Mouse (Mus musculus) intestine, embryonic 15.5 days (tissue): Measurements from ENCODE around the gene Sec14l3. TPM values are rescaled to one million over a fixed set of nuclear protein-coding genes. Genes with fewer than 3 reads are reported as not detected.

Experiments
- ATAC-seq: fragments of 200-750 bp; cut with Nextera tagmentation; 2 replicates; pipeline ENCODE4 v1.8.0; 2017; ENCODE audit warnings: moderate TSS enrichment, moderate library complexity
- H3K27ac ChIP-seq: fragments of 300-500 bp; sonication (generic); 2 replicates; pipeline ENCODE4 v1.5.1; 2015; ENCODE audit warnings: mild to moderate bottlenecking, inconsistent platforms
- H3K27me3 ChIP-seq: fragments of 300-500 bp; sonication (generic); replicated peaks from 2 replicates; pipeline ENCODE4 v1.6.1; 2015; ENCODE audit warnings: inconsistent platforms
- H3K36me3 ChIP-seq: fragments of 300-500 bp; sonication (generic); 2 replicates; pipeline ENCODE4 v1.6.1; 2015; ENCODE audit warnings: inconsistent platforms
- H3K4me1 ChIP-seq: fragments of 300-500 bp; sonication (generic); replicated peaks from 2 replicates; pipeline ENCODE4 v1.6.1; 2015; ENCODE audit warnings: inconsistent platforms
- H3K4me2 ChIP-seq: fragments of 300-500 bp; sonication (generic); replicated peaks from 2 replicates; pipeline ENCODE4 v1.6.1; 2015; ENCODE audit warnings: mild to moderate bottlenecking, inconsistent platforms
- H3K4me3 ChIP-seq: fragments of 300-500 bp; sonication (generic); replicated peaks from 2 replicates; pipeline ENCODE4 v1.5.1; 2015; ENCODE audit warnings: inconsistent platforms
- H3K9ac ChIP-seq: fragments of 300-500 bp; sonication (generic); 2 replicates; pipeline ENCODE4 v1.6.1; 2015; ENCODE audit warnings: inconsistent platforms
- H3K9me3 ChIP-seq: fragments of 300-500 bp; sonication (generic); 2 replicates; pipeline ENCODE4 v1.6.1; 2016; ENCODE audit warnings: inconsistent platforms
- WGBS: fragments of 180-500 bp; shearing (Covaris S2); methylation state at CpG from one replicate; pipeline ENCODE4 v1.1.7; 2015; 5-methylcytosine and 5-hydroxymethylcytosine counted together
- polyA plus RNA-seq: library from polyadenylated mRNA; unstranded; fragments of >200 nt; fragmentation: Nextera tagmentation; extraction: Ambion mirVana; gene quantifications from 2 replicates; pipeline ENCODE4 v1.2.1, GENCODE M21; 2015

Sec14l3 gene
- polyA plus RNA-seq, 1 experiment from 2014 or later = not detected

DNA sequence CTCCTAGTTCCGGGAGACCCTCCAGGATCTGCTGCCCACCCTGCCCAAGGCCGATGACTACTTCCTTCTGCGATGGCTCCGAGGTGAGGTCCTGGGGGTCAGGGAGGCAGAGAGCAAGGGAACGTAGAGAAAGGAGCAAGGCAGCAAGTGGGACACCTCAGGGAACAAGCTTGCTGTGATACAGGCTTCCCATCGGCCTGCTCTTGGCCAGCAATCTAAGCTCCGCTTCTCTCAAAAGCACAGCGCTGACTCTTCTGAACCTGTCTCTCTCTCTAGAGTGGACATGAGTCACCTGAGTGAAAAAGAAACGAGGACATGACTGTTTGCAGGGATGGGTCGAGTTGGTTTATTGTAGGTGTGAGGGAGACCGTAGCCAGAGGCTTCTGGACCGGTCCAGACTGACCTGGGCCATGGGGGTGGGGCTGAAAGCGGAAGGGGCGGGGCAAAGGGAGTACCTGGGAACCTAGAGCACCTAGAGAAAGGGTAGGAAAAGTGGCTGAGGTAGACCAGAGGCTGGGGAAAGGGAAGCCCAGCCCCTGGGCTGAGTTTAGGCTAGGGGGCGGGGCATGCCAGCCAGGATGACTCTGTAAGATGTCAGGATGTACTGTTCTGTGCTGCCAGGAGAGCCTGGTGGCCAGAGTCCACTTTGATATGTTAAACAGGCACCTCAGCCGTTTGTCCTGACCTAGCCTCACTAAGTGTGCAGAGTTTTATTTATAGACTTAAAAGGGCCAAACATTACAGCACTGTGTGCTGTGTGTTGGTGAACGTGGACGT lies 29.3 kb upstream of the Sec14l3 start:
- 54% methylated on average over 18 of the region's 18 CpGs for WGBS
- no peak overlapping the region for H3K27ac ChIP-seq
- peak; percentile 61 for ATAC-seq
- H3K36me3 ChIP-seq = no peaks in the 10 kb centered on the region
- H3K27me3 ChIP-seq = no peaks in the 10 kb centered on the region
- no peaks in the 10 kb centered on the region for H3K9me3 ChIP-seq
- no peak overlapping the region for H3K4me3 ChIP-seq
- H3K4me1 ChIP-seq = 0 out of 2 replicates have a peak, but pooled peaks cover 3% of the 10 kb centered on the region
- no peak overlapping the region for H3K4me2 ChIP-seq
- no peak overlapping the region for H3K9ac ChIP-seq

DNA sequence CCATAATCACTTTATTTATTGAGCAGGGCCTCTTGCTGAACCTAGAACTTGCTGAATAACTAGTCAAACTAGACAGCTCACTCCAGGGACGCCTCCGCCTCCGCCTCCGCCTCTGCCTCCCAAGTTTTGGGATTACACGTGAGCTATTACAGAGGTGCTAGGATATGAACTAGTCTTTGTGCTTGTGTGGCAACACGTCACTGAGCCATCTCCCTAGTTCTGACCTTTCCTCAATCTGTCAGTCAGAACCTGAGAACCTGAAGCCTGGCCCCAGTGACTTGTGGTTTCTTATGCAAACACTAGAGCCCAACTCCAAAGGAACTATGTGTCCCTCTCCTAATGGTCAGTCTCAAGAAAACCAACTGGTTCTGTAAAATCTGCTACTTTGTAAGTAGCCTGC lies 28.7 kb upstream of the Sec14l3 start:
- no peaks in the 10 kb centered on the region for H3K9me3 ChIP-seq
- 81% methylated on average over 6 of the region's 6 CpGs for WGBS
- 0 out of 2 replicates have a peak, but pooled peaks have one; percentile 12 for ATAC-seq

DNA sequence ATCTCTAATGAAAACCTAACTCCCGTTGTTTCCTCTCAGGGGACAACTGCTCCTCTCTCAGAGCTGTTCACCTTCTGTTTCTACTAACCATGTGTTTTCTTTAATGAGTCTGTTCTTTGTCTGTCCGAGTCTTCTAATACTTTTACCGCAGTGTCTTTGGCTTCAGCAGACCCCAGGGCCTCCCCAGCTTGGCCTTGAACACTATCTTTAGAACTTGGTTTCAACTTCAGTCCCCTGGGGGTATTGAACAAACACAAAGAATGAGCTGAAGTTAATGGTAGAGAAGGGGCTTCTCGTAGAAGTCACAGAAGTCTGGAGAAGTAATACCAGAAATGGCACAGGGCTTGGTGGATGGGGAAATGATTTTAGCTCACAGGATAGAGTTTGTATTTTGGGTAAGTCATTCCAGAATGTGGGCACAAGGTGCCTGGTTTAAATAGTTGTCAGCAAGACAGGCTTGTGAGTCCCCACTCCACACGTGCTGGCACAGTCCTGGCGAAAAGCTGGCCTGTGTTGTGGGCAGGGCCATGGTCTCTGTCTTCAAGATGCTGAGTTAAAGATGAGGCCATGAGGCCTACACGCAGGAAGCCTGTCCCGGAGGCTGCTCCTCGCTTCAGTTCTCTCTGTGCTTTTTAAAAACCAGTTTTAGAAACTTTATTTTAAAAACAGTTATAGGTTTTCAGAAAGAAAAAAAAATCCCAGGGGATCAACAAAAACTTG lies 28.1 kb upstream of the Sec14l3 start:
- Histone ChIP-seq H3K9ac (no peak overlapping the region), H3K9me3 (no peaks in the 10 kb centered on the region), H3K27ac (no peak overlapping the region), H3K4me2 (no peak overlapping the region), H3K36me3 (no peaks in the 10 kb centered on the region), H3K27me3 (no peaks in the 10 kb centered on the region), H3K4me1 (0 out of 2 replicates have a peak, but pooled peaks cover 3% of the 10 kb centered on the region), H3K4me3 (no peak overlapping the region)
- no peak for ATAC-seq
- 68% methylated on average over 9 of the region's 9 CpGs for WGBS

More for the DNA sequence above, 28.7 kb upstream of the Sec14l3 start:
- Histone ChIP-seq H3K4me1 (0 out of 2 replicates have a peak, but pooled peaks cover 3% of the 10 kb centered on the region), H3K9ac (no peak overlapping the region), H3K4me3 (no peak overlapping the region), H3K27me3 (no peaks in the 10 kb centered on the region), H3K27ac (no peak overlapping the region), H3K4me2 (no peak overlapping the region), H3K36me3 (no peaks in the 10 kb centered on the region)

DNA sequence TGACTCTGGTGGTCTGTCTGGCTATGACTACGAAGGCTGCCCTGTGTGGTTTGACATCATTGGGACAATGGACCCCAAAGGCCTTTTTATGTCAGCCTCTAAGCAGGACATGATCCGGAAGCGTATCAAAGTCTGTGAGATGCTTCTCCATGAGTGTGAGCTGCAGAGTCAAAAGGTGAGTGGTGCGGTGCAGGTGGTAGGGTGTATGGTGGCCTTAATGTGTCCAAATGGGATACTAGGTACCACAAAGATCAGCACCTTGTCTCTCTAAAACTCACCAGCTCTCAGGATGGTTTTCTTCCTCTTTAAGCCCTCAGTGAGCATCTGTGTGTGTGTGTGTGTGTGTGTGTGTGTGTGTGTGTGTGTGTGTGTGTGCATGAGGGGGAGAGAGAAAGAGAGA lies 24.7 kb upstream of the Sec14l3 start:
- WGBS = 93% methylated on average over 4 of the region's 4 CpGs
- Histone ChIP-seq H3K9me3 (no peaks in the 10 kb centered on the region), H3K4me2 (no peak overlapping the region), H3K9ac (no peak overlapping the region), H3K4me3 (no peak overlapping the region), H3K4me1 (0 out of 2 replicates have a peak, but pooled peaks cover 3% of the 10 kb centered on the region), H3K27me3 (no peaks in the 10 kb centered on the region), H3K27ac (no peak overlapping the region), H3K36me3 (no peaks in the 10 kb centered on the region)
- no peak for ATAC-seq

- H3K9ac ChIP-seq = no peak overlapping the region
- no peaks in the 10 kb centered on the region for H3K36me3 ChIP-seq
- no peak overlapping the region for H3K4me2 ChIP-seq
- no peaks in the 10 kb centered on the region for H3K4me1 ChIP-seq
- H3K27me3 ChIP-seq = no peaks in the 10 kb centered on the region
- WGBS = 77% methylated on average over 6 of the region's 6 CpGs
- no peaks in the 10 kb centered on the region for H3K9me3 ChIP-seq
- H3K27ac ChIP-seq = no peak overlapping the region
- no peak overlapping the region for H3K4me3 ChIP-seq
- ATAC-seq = no peak
Observed at GRCm38 (mm10) chr11:4041123-4041625, 23.5 kb upstream of the Sec14l3 start.

GRCm38 (mm10) chr11:4043081-4043480 lies 21.6 kb upstream of the Sec14l3 start:
- no peak overlapping the region for H3K4me3 ChIP-seq
- ATAC-seq = no peak
- no peak overlapping the region for H3K9ac ChIP-seq
- no peaks in the 10 kb centered on the region for H3K9me3 ChIP-seq
- no peaks in the 10 kb centered on the region for H3K27me3 ChIP-seq
- H3K4me1 ChIP-seq = no peaks in the 10 kb centered on the region
- H3K27ac ChIP-seq = no peak overlapping the region
- WGBS = 92% methylated on average over 7 of the region's 7 CpGs
- no peaks in the 10 kb centered on the region for H3K36me3 ChIP-seq
- H3K4me2 ChIP-seq = no peak overlapping the region

GRCm38 (mm10) chr11:4046526-4046925 lies 18.1 kb upstream of the Sec14l3 start:
- H3K9me3 ChIP-seq = no peaks in the 10 kb centered on the region
- no peaks in the 10 kb centered on the region for H3K36me3 ChIP-seq
- no peak overlapping the region for H3K4me3 ChIP-seq
- WGBS = 46% methylated on average over 5 of the region's 5 CpGs
- H3K4me2 ChIP-seq = no peak overlapping the region
- 0 out of 2 replicates have a peak, but pooled peaks have one; percentile 43 for ATAC-seq
- H3K4me1 ChIP-seq = no peaks in the 10 kb centered on the region
- no peaks in the 10 kb centered on the region for H3K27me3 ChIP-seq
- no peak overlapping the region for H3K9ac ChIP-seq
- no peak overlapping the region for H3K27ac ChIP-seq

GRCm38 (mm10) chr11:4047766-4048165 lies 16.9 kb upstream of the Sec14l3 start:
- Histone ChIP-seq H3K36me3 (no peaks in the 10 kb centered on the region), H3K27ac (no peak overlapping the region), H3K4me2 (no peak overlapping the region), H3K9ac (no peak overlapping the region), H3K27me3 (no peaks in the 10 kb centered on the region), H3K4me3 (no peak overlapping the region), H3K9me3 (no peaks in the 10 kb centered on the region), H3K4me1 (no peaks in the 10 kb centered on the region)
- WGBS = 93% methylated on average over 2 of the region's 2 CpGs
- no peak for ATAC-seq

GRCm38 (mm10) chr11:4048438-4048837 lies 16.2 kb upstream of the Sec14l3 start:
- WGBS = 91% methylated on average over 6 of the region's 6 CpGs
- ATAC-seq = no peak

DNA sequence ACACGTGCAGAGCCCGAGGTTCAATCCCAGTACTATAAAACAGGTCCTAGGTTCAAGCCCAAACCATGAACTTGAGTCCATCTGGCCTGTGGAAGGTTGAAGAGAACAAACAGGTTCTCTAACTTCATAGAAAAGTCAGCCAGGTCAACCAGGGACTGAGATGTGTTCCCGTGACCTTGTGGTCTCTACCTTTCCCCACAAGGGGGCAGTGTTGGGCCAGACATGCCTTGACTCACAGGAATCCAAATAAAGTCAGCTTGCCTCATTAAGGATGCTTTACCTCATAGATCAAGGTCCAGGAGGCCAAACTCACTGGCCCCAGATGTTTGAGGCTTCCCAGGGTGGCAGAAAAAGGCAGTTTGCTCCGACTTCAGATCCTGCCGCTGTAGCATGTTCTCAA lies 11.1 kb upstream of the Sec14l3 start:
- no peaks in the 10 kb centered on the region for H3K27me3 ChIP-seq
- no peak overlapping the region for H3K9ac ChIP-seq
- no peaks in the 10 kb centered on the region for H3K9me3 ChIP-seq
- WGBS = 22% methylated on average over 5 of the region's 5 CpGs
- H3K36me3 ChIP-seq = no peaks in the 10 kb centered on the region
- H3K27ac ChIP-seq = no peak overlapping the region
- H3K4me2 ChIP-seq = no peak overlapping the region
- H3K4me3 ChIP-seq = no peak overlapping the region
- no peaks in the 10 kb centered on the region for H3K4me1 ChIP-seq
- peak; percentile 59; the same call in 1 of the 2 replicates for ATAC-seq

More at GRCm38 (mm10) chr11:4048438-4048837, 16.2 kb upstream of the Sec14l3 start:
- Histone ChIP-seq H3K27ac (no peak overlapping the region), H3K4me1 (no peaks in the 10 kb centered on the region), H3K9ac (no peak overlapping the region), H3K4me3 (no peak overlapping the region), H3K4me2 (no peak overlapping the region), H3K27me3 (no peaks in the 10 kb centered on the region), H3K9me3 (no peaks in the 10 kb centered on the region), H3K36me3 (no peaks in the 10 kb centered on the region)

GRCm38 (mm10) chr11:4060866-4061575 lies 3.6 kb upstream of the Sec14l3 start:
- Histone ChIP-seq H3K9ac (no peak overlapping the region), H3K4me2 (no peak overlapping the region), H3K27ac (no peak overlapping the region), H3K4me1 (no peaks in the 10 kb centered on the region), H3K4me3 (no peak overlapping the region), H3K9me3 (no peaks in the 10 kb centered on the region), H3K36me3 (no peaks in the 10 kb centered on the region), H3K27me3 (peaks cover 6% of the 10 kb centered on the region; the same call in 1 of the 2 replicates)
- no peak for ATAC-seq
- WGBS = 60% methylated on average over 5 of the region's 5 CpGs

GRCm38 (mm10) chr11:4062523-4062922 lies 2.1 kb upstream of the Sec14l3 start:
- 87% methylated on average over 4 of the region's 4 CpGs for WGBS
- Histone ChIP-seq H3K27ac (no peak overlapping the region), H3K4me1 (no peaks in the 10 kb centered on the region)

More at GRCm38 (mm10) chr11:4062523-4062922, 2.1 kb upstream of the Sec14l3 start:
- H3K9ac ChIP-seq = no peak overlapping the region
- H3K4me2 ChIP-seq = no peak overlapping the region
- H3K9me3 ChIP-seq = no peaks in the 10 kb centered on the region
- no peaks in the 10 kb centered on the region for H3K36me3 ChIP-seq
- ATAC-seq = no peak
- peaks cover 6% of the 10 kb centered on the region; the same call in 1 of the 2 replicates for H3K27me3 ChIP-seq
- no peak overlapping the region for H3K4me3 ChIP-seq
